Mouse (Mus musculus) C2C12 (cell line): ENCODE results near the gene Ank3.

Experiments used
- CEBPB ChIP-seq: IDR thresholded peaks from one replicate; pipeline ENCODE4 v1.6.1; 2011; ENCODE audit warnings: low read depth, mild to moderate bottlenecking, control low read depth, moderate library complexity
- CTCF ChIP-seq: IDR thresholded peaks from one replicate; pipeline ENCODE4 v1.5.1; 2011; ENCODE audit not compliant: control insufficient read depth, insufficient read depth, insufficient read length
- FOSL1 ChIP-seq: IDR thresholded peaks from one replicate; pipeline ENCODE4 v1.8.0; 2011; ENCODE audit warnings: mild to moderate bottlenecking, low read length; ENCODE audit not compliant: poor library complexity, insufficient read depth, severe bottlenecking
- MYOD1 ChIP-seq: IDR thresholded peaks from one replicate; pipeline ENCODE4 v1.6.1; 2011; ENCODE audit warnings: low read depth; ENCODE audit not compliant: control insufficient read depth, insufficient read length
- MYOG ChIP-seq: IDR thresholded peaks from one replicate; pipeline ENCODE4 v1.6.1; 2011; ENCODE audit not compliant: control insufficient read depth, insufficient read length; ENCODE audit errors: extremely low read depth
- USF1 ChIP-seq: IDR thresholded peaks from one replicate; pipeline ENCODE4 v1.6.1; 2011; ENCODE audit warnings: low read depth, mild to moderate bottlenecking, control low read depth, moderate library complexity

DNA sequence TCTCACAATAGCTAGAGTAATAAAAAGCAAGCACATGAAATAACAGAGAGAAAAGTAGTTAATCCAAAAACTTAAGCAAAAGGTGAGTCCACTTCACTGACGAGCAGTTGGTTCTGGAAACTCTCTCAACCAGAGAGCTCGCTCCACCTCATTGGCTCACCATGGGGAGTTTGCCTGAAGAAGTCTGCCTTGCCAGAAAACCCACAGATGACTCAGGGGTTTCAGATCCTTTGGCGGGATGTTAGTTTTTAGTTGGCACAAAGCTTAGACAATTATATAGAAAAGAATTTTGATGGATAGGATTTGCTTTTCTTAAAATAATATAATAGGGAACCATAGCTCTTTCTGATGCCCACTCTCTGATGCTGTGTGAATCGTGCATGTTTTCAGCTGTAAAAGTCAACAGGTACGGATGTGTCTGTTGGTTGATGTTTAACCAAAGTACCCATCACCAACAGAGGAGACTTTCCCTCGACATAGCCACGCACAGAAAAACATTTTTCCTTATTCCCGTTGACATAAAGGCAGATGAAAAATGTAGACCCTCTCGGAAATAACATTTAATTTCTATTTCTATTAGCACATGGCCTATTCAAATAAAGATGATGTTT is 556.2 kb downstream of the Ank3 start:
- no peak for TF ChIP-seq CTCF
- TF ChIP-seq MYOD1, result no peak
- TF ChIP-seq USF1, result no peak
- no peak for TF ChIP-seq CEBPB
- no peak for TF ChIP-seq MYOG
- TF ChIP-seq FOSL1, result no peak
